Mouse (Mus musculus): ENCODE measurements around the gene Il12rb1. TPM values are rescaled to one million over a fixed set of nuclear protein-coding genes. Genes with fewer than 3 reads are reported as not detected.

Gene Il12rb1
- 0.12 TPM in 1 of 2 replicates, not detected in the other for polyA plus RNA-seq (2016; fragmentation: Nextera tagmentation; extraction: Ambion mirVana)

DNA sequence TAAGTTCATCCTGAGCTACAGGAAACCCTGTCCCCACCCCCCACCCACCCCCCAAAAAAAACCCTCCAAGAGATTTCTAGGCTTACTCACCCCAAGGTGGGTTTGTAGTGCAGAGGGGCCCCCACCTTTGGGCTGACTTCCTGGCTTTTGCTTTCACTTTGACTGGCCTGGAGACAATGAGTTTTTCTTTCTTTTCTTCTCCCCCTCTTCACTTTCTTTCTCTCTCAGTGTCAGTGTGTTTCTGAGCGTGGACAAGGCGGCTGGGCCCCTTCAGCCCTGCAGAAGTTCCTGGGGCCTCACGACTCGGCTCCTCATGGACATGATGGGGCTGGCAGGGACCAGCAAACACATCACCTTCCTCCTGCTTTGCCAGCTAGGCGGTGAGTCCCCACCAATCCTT lies at the start of gene Il12rb1:
Il12rb1 (plus strand) TSS at position 211 of the 400 bp plus-strand sequence.
- Histone ChIP-seq H3K27me3 (ENCODE audit: insufficient read depth, poor library complexity, severe bottlenecking) (peaks cover 76% of the 10 kb centered on the region), H3K27ac (no peak within 1 kb of the TSS), H3K36me3 (no peaks in the 10 kb centered on the region), H3K4me3 (no peak within 1 kb of the TSS), H3K9me3 (no peaks in the 10 kb centered on the region), H3K4me1 (peaks cover 30% of the 10 kb centered on the region)
- DNase-seq (ENCODE audit: low spot score): no peak
- 68% methylated on average over 5 of the region's 5 CpGs for WGBS

DNA sequence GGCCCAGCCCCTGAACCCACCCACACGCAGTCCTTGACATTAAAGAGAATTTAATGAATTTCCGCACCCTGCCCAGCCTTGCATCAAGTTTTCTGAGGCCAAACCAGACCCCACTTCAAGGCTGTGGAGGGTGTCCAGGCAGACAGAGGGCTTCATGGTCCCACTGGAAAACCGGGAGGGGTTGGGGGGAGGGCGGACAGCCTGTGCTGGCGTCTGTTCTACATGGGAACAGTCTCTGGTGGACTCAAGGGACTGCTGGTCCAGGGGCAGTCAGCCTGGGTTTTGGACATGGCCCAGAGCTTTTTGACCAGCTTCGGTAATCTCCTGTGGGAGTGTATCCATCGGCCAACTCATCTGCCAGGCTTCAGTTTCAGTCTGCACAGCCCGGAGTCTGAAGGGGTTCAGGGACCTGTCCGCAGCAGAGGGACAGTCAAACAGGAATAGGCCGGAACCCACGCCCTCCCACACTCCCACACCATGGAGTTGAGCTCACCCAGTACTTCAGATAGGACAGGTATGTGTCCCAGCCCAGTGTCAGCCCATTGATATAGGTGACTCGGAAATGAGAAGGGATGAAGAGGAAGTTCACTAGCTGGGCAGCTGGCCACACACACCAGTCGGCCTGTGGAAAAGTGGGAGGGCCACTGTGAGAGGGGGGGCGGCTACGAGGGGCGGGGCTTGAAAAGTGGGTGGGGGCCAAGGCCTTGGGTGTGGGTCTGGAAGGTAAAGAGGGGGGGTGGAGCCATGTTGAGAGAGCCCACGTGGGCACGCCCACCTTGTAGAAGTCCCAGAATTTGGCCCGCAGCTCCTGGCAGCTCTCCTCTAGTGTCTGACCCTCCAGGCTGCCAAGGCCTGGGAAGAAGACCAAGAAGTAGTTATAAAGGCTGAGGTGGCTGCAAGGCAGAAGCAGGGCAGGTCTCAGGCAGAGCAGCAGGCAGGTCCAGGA lies 49.4 kb upstream of the Il12rb1 start:
- WGBS: 65% methylated on average over 19 of the region's 19 CpGs
- Histone ChIP-seq H3K27ac (no peak overlapping the region), H3K4me3 (no peak overlapping the region), H3K4me1 (peaks cover 58% of the 10 kb centered on the region), H3K27me3 (ENCODE audit: insufficient read depth, poor library complexity, severe bottlenecking) (0 out of 2 replicates have a peak, but pooled peaks cover 5% of the 10 kb centered on the region), H3K9me3 (no peaks in the 10 kb centered on the region), H3K36me3 (peaks cover 33% of the 10 kb centered on the region)
- DNase-seq (ENCODE audit: low spot score): no peak

DNA sequence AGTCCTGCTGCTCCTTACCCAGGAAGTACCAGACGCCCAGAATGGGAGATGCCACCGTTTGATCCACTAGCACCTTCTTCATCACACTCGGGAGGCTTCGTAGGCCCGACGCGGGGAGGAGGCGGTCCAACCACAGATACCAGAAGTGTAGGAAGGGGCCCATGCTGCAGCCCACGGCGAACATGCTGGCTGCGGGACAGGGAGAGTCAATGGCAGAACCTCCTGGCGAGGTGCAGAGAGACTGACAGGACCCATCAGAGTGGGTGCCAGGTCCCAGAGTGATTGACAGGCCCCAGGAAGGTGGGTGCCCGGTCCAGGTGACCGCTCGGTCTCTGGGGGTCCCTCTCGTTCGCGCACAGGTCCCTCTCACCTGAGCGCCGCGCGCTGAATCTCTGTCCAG lies 47.9 kb upstream of the Il12rb1 start:
- Histone ChIP-seq H3K36me3 (peaks cover 33% of the 10 kb centered on the region), H3K27ac (peak overlapping the region; percentile 90), H3K4me1 (peaks cover 55% of the 10 kb centered on the region), H3K27me3 (ENCODE audit: insufficient read depth, poor library complexity, severe bottlenecking) (0 out of 2 replicates have a peak, but pooled peaks cover 5% of the 10 kb centered on the region), H3K4me3 (peak overlapping the region; percentile 84), H3K9me3 (no peaks in the 10 kb centered on the region)
- WGBS: under 1% methylated on average over 22 of the region's 22 CpGs
- DNase-seq (ENCODE audit: low spot score): no peak

DNA sequence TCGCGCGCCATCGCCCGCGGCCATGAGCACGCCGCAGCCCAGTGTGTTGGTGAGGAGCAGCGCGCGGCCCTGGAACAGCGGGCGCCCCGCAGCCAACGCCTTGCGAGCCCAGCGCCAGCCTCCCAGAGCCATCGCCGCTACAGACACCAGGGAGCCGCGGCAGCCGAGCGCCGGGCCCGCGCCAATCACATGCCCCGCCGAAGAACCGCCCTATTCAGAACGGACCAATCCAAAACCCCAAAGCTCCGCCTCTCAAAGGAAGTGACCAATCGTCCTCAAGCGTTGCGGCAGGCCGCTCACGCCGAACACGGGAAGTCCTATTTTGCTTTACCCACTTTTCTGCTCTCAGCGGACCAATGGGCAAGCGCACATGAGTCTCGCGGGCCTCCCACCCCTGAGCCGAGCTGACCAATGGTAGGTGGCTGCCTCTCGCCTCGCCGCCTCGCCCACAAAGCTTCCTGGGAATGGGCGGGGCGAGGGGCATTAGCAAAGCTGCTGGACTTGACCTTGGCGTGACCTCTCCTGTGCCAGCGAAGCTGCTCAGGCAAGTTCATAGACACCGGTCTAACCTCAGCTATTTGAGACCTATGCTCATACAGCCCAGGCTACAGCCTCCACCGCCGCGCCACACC lies 47.4 kb upstream of the Il12rb1 start, which contains the start of gene Mpv17l2:
Mpv17l2 (minus strand) TSS at position 172 of the 632 bp plus-strand sequence.
- WGBS: 2% methylated on average over 55 of the region's 55 CpGs
- Histone ChIP-seq H3K27me3 (ENCODE audit: insufficient read depth, poor library complexity, severe bottlenecking) (0 out of 2 replicates have a peak, but pooled peaks cover under 1% of the 10 kb centered on the region), H3K9me3 (no peaks in the 10 kb centered on the region), H3K4me3 (peak within 1 kb of the TSS; percentile 84), H3K27ac (peak within 1 kb of the TSS; percentile 90), H3K36me3 (peaks cover 33% of the 10 kb centered on the region), H3K4me1 (peaks cover 53% of the 10 kb centered on the region)
- DNase-seq (ENCODE audit: low spot score): peak; percentile 100

DNA sequence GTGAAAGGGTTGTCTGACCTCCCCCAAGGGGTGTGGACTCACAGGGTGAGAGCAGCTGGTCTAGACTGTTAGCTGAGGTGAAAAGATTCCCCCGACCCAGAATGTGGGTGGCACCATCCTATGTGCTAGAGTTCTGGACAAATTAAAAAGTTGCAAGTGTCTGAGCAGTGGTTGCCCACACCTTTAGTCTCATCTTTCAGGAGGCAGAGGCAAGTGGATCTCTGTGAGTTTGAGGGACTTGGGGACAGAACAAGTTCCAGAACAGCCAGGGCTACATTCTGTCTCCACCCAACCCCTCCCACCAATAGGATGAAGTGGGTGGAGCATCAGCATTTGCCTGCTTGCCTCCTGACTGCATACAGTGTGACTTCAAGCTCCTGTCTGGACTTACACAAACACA lies 46.1 kb upstream of the Il12rb1 start:
- no peak overlapping the region for H3K4me3 ChIP-seq
- H3K4me1 ChIP-seq: peaks cover 65% of the 10 kb centered on the region
- no peak for DNase-seq (ENCODE audit: low spot score)
- peak overlapping the region; percentile 90; the same call in 1 of the 2 replicates for H3K27ac ChIP-seq
- H3K36me3 ChIP-seq: peaks cover 22% of the 10 kb centered on the region
- peaks cover 8% of the 10 kb centered on the region; the same call in 1 of the 2 replicates for H3K27me3 ChIP-seq (ENCODE audit: insufficient read depth, poor library complexity, severe bottlenecking)
- WGBS: 81% methylated on average over 1 of the region's 1 CpGs
- H3K9me3 ChIP-seq: no peaks in the 10 kb centered on the region

DNA sequence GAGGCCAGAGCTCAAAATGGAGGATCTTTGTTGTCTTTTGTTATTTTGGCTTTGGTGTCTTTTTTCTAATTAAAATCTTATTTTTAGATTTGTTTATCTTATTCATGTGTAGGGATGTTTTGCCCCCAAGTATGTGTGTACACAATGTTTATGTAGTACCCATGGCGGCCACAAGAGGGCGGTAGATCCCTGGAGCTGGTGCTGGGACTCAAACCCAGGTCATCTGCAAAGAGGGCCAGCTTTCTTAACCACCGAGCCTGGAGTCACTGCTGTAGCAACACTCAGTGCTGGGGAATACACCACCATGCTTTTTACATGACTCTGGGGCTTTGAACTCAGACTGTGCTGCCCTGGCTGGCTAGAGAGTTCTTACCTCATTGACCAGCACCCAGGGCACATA lies 44.9 kb upstream of the Il12rb1 start:
- H3K27ac ChIP-seq: no peak overlapping the region
- H3K4me1 ChIP-seq: peaks cover 63% of the 10 kb centered on the region
- 5% methylated on average over 3 of the region's 3 CpGs for WGBS
- H3K27me3 ChIP-seq (ENCODE audit: insufficient read depth, poor library complexity, severe bottlenecking): peaks cover 19% of the 10 kb centered on the region; the same call in 1 of the 2 replicates
- H3K9me3 ChIP-seq: no peaks in the 10 kb centered on the region
- no peak for DNase-seq (ENCODE audit: low spot score)
- H3K4me3 ChIP-seq: no peak overlapping the region
- H3K36me3 ChIP-seq: peaks cover 20% of the 10 kb centered on the region

DNA sequence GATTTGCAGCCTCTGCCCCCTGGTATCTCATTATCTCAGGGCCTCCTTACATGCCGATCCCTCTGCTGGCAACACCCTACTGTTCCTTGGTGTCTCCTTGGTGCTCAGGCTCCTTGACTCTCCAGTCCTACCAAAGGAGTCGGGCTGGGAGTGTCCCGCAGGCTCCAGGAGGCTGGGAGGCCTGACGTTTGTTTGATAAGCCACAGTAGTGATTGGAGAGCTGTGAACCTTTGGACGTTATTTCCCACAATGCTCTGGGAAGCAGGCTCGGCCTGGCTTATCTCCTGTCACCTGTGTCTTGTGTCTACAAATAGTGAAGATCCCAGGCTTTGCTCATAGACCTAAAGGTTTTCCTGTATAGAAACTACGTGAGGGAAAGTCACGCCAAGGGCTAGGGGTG lies 44.2 kb upstream of the Il12rb1 start:
- Histone ChIP-seq H3K4me1 (peaks cover 57% of the 10 kb centered on the region), H3K27ac (peak overlapping the region; percentile 37; the same call in 1 of the 2 replicates), H3K9me3 (no peaks in the 10 kb centered on the region), H3K27me3 (ENCODE audit: insufficient read depth, poor library complexity, severe bottlenecking) (peaks cover 23% of the 10 kb centered on the region; the same call in 1 of the 2 replicates), H3K4me3 (no peak overlapping the region), H3K36me3 (peaks cover 21% of the 10 kb centered on the region)
- 50% methylated on average over 8 of the region's 8 CpGs for WGBS
- peak; percentile 90 for DNase-seq (ENCODE audit: low spot score)

DNA sequence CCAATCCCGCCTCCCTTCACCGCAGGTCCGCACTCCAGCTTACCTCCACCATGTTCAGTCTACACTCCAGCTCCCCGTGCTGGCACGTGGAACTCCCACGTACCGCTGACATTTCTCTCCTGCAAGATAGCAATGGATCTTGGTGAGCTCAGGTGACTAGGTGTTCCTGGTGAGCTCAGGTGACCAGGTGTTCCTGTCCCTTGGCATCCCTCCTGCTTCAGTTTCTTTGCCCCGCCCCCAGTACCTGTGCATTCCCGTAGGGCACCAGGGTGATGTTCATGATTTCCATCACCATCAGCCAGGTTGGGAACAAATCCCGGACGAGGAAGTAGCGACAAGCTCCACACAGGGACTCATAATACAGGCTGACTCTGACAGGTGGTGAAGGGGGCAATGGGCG lies 43.6 kb upstream of the Il12rb1 start:
- H3K27ac ChIP-seq: no peak overlapping the region
- H3K4me1 ChIP-seq: peaks cover 56% of the 10 kb centered on the region
- no peak overlapping the region for H3K4me3 ChIP-seq

DNA sequence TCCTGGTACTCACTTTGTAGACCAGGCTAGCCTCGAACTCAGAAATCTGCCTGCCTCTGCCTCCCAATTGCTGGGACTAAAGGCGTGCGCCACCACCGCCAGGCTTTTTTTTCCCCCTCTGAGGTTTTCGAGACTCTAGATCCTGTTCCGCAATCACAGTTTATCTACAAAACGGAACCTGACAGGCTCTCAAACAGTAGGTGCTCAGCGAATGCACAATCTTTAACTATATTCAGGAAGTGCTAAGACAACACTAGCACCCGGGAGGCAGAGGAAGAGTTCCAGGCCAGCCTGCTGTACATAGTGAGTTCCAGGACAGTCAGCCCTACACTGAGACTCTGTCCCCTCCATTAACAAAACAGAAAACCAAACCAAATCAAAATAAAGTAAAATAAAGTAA lies 42.9 kb upstream of the Il12rb1 start:
- Histone ChIP-seq H3K36me3 (peaks cover 31% of the 10 kb centered on the region), H3K27me3 (ENCODE audit: insufficient read depth, poor library complexity, severe bottlenecking) (peaks cover 24% of the 10 kb centered on the region; the same call in 1 of the 2 replicates), H3K4me3 (peak overlapping the region; percentile 60), H3K9me3 (no peaks in the 10 kb centered on the region), H3K27ac (0 out of 2 replicates have a peak overlapping the region, but pooled peaks have one; percentile 78), H3K4me1 (peaks cover 50% of the 10 kb centered on the region)
- DNase-seq (ENCODE audit: low spot score): no peak
- WGBS: 64% methylated on average over 9 of the region's 9 CpGs

More for the DNA sequence above, 43.6 kb upstream of the Il12rb1 start:
- H3K27me3 ChIP-seq (ENCODE audit: insufficient read depth, poor library complexity, severe bottlenecking): peaks cover 23% of the 10 kb centered on the region; the same call in 1 of the 2 replicates
- 89% methylated on average over 13 of the region's 13 CpGs for whole genome bisulfite sequencing
- DNase-seq (ENCODE audit: low spot score): no peak
- no peaks in the 10 kb centered on the region for H3K9me3 ChIP-seq
- peaks cover 25% of the 10 kb centered on the region for H3K36me3 ChIP-seq

DNA sequence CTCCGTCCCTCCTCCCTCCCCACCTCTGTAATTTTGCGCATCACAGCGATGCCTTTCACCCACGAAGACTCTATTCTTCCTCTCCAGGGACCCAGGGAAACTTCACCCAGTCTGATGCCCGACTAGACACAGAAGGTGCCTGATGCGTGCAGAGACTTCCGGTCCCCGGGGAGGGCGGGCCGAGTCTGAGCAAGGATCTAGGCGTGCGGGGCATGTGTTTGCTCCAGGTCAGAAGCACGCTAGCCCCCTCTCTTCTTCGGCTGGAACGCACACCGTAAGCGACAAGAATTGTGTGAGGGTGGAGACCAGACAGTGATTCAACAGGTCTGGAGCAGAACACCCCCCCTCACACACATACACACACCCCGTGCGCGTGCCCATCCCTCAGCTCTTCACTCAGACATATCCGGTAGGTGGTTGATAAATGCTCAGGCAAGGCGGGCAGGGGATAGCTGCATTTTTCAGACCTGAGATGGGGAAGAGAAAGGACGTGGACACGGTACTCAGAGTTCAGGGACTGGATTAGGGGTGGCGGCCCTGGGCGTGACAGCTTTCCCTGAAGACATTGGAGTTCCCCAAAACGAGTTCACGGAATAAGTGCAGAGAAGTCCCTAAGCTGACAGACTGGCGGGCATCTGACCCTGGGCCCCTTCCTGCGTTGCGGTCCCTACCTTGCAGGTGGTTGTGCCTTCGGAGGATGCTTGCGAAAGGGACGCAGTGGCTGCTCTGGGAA lies 42.2 kb upstream of the Il12rb1 start:
- no peak for DNase-seq (ENCODE audit: low spot score)
- Histone ChIP-seq H3K9me3 (no peaks in the 10 kb centered on the region), H3K36me3 (peaks cover 37% of the 10 kb centered on the region), H3K4me3 (peak overlapping the region; percentile 60), H3K27ac (peak overlapping the region; percentile 78), H3K4me1 (peaks cover 45% of the 10 kb centered on the region), H3K27me3 (ENCODE audit: insufficient read depth, poor library complexity, severe bottlenecking) (peaks cover 30% of the 10 kb centered on the region; the same call in 1 of the 2 replicates)
- 2% methylated on average over 34 of the region's 34 CpGs for WGBS

DNA sequence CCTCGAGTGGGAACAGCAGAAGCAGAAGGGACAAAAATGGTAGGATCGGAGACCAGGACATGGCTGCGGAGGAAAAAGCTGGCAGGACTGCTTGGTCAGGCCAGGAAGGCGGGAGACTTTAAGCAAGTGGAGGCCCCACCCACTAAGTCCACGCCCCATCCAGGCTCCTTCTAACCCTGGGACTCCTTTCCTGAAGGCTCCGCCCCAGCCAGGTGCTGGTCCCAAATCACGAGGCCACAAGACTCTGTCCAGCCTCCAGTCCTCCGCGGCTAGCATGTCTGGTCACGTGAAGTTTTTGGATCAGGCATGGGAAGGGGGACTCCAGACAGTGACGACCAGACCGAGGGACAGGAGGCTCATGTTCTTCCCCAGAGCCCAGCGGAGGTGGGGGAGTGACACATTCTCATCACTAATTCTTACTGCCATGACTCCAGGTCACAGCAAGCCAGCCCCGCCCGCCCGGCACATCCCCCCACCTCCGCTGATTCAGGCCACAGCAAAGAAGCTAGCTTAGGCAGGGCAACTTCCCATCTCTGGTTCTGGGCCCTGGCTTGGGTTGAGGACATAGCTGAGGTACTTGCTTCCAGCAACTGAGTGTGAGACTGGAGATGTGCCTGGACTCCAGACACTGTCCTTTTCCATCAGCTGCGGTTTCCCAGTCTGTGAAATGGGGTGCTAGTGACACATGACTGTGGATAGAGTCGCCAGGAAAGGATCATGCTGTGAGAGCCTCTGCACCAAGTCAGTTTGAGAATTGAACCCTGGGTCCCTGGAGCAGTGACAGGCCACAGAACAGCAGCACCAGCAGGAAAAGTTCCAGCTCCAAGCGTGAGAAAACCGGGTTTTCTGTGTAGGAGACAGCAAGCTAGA lies 41.4 kb upstream of the Il12rb1 start:
- DNase-seq (ENCODE audit: low spot score): peak; percentile 91
- WGBS: 9% methylated on average over 21 of the region's 21 CpGs
- Histone ChIP-seq H3K27ac (peak overlapping the region; percentile 78), H3K27me3 (ENCODE audit: insufficient read depth, poor library complexity, severe bottlenecking) (peaks cover 34% of the 10 kb centered on the region; the same call in 1 of the 2 replicates), H3K9me3 (no peaks in the 10 kb centered on the region), H3K4me3 (peak overlapping the region; percentile 60), H3K4me1 (peaks cover 37% of the 10 kb centered on the region), H3K36me3 (peaks cover 45% of the 10 kb centered on the region)

Measured in heart, embryonic 10.5 days (tissue).